Mouse (Mus musculus): ENCODE results near the gene Uhmk1. TPM values are rescaled to one million over a fixed set of nuclear protein-coding genes. Genes with fewer than 3 reads are reported as not detected.

Uhmk1 gene
- polyA plus RNA-seq, 1 experiment: 8.7 TPM

- H3K4me3 ChIP-seq (ENCODE audit: insufficient read depth, poor library complexity, severe bottlenecking): no peak overlapping the region
- peaks cover 14% of the 10 kb centered on the region for H3K36me3 ChIP-seq (ENCODE audit: control insufficient read depth, insufficient read depth)
- H3ac ChIP-seq (ENCODE audit: control insufficient read depth, insufficient read length, low read depth): no peak overlapping the region
- no peaks in the 10 kb centered on the region for H3K27me3 ChIP-seq (ENCODE audit: control insufficient read depth, insufficient read depth, insufficient read length)
- no peak for TF ChIP-seq CTCF (IDR thresholded peaks at IDR 0.05; ENCODE audit: control insufficient read depth, insufficient read depth, insufficient read length)
- no peak for TF ChIP-seq MAX (IDR thresholded peaks at IDR 0.05)
- TF ChIP-seq USF1 (IDR thresholded peaks at IDR 0.05; ENCODE audit: low read depth): no peak
- TF ChIP-seq CEBPB (IDR thresholded peaks at IDR 0.05; ENCODE audit: low read depth): no peak
- no peak for TF ChIP-seq MYOG (IDR thresholded peaks at IDR 0.05; ENCODE audit: control insufficient read depth, extremely low read depth, insufficient read length)
- no peak for TF ChIP-seq FOSL1 (IDR thresholded peaks at IDR 0.05; ENCODE audit: insufficient read depth, low read length, poor library complexity, severe bottlenecking)
- no peaks in the 10 kb centered on the region for H3K79me2 ChIP-seq (ENCODE audit: control insufficient read depth, insufficient read depth)
- H3K79me3 ChIP-seq (ENCODE audit: low read depth): no peaks in the 10 kb centered on the region
Observed at GRCm38 (mm10) chr1:170188601-170189000, 26.6 kb downstream of the Uhmk1 start.

GRCm38 (mm10) chr1:170186531-170186930 lies 28.7 kb downstream of the Uhmk1 start:
- no peaks in the 10 kb centered on the region for H3K79me2 ChIP-seq (ENCODE audit: control insufficient read depth, insufficient read depth)

GRCm38 (mm10) chr1:170185137-170185536 lies 30.1 kb downstream of the Uhmk1 start:
- no peak for TF ChIP-seq CEBPB (IDR thresholded peaks at IDR 0.05; ENCODE audit: low read depth)
- TF ChIP-seq MYOG (IDR thresholded peaks at IDR 0.05; ENCODE audit: control insufficient read depth, extremely low read depth, insufficient read length): no peak
- no peak for TF ChIP-seq MAX (IDR thresholded peaks at IDR 0.05)
- TF ChIP-seq CTCF (IDR thresholded peaks at IDR 0.05; ENCODE audit: control insufficient read depth, insufficient read depth, insufficient read length): no peak
- no peak for TF ChIP-seq MYOD1 (IDR thresholded peaks at IDR 0.05; ENCODE audit: control insufficient read depth, insufficient read length, low read depth)
- TF ChIP-seq FOSL1 (IDR thresholded peaks at IDR 0.05; ENCODE audit: insufficient read depth, low read length, poor library complexity, severe bottlenecking): no peak
- no peak for TF ChIP-seq USF1 (IDR thresholded peaks at IDR 0.05; ENCODE audit: low read depth)
- H3K27me3 ChIP-seq (ENCODE audit: control insufficient read depth, insufficient read depth, insufficient read length): no peaks in the 10 kb centered on the region
- H3K79me2 ChIP-seq (ENCODE audit: control insufficient read depth, insufficient read depth): no peaks in the 10 kb centered on the region
- no peak overlapping the region for H3ac ChIP-seq (ENCODE audit: control insufficient read depth, insufficient read length, low read depth)
- no peaks in the 10 kb centered on the region for H3K36me3 ChIP-seq (ENCODE audit: control insufficient read depth, insufficient read depth)
- H3K4me3 ChIP-seq (ENCODE audit: insufficient read depth, poor library complexity, severe bottlenecking): no peak overlapping the region
- H3K79me3 ChIP-seq (ENCODE audit: low read depth): no peaks in the 10 kb centered on the region

More at GRCm38 (mm10) chr1:170186531-170186930, 28.7 kb downstream of the Uhmk1 start:
- TF ChIP-seq USF1 (IDR thresholded peaks at IDR 0.05; ENCODE audit: low read depth) (no peak), MAX (IDR thresholded peaks at IDR 0.05) (no peak), MYOG (IDR thresholded peaks at IDR 0.05; ENCODE audit: control insufficient read depth, extremely low read depth, insufficient read length) (no peak), MYOD1 (IDR thresholded peaks at IDR 0.05; ENCODE audit: control insufficient read depth, insufficient read length, low read depth) (no peak), CEBPB (IDR thresholded peaks at IDR 0.05; ENCODE audit: low read depth) (no peak), FOSL1 (IDR thresholded peaks at IDR 0.05; ENCODE audit: insufficient read depth, low read length, poor library complexity, severe bottlenecking) (no peak), CTCF (IDR thresholded peaks at IDR 0.05; ENCODE audit: control insufficient read depth, insufficient read depth, insufficient read length) (no peak)
- no peaks in the 10 kb centered on the region for H3K27me3 ChIP-seq (ENCODE audit: control insufficient read depth, insufficient read depth, insufficient read length)
- H3K4me3 ChIP-seq (ENCODE audit: insufficient read depth, poor library complexity, severe bottlenecking): no peak overlapping the region
- H3ac ChIP-seq (ENCODE audit: control insufficient read depth, insufficient read length, low read depth): no peak overlapping the region
- H3K36me3 ChIP-seq (ENCODE audit: control insufficient read depth, insufficient read depth): no peaks in the 10 kb centered on the region
- no peaks in the 10 kb centered on the region for H3K79me3 ChIP-seq (ENCODE audit: low read depth)

GRCm38 (mm10) chr1:170182706-170183105 lies 32.5 kb downstream of the Uhmk1 start:
- Histone ChIP-seq H3K27me3 (ENCODE audit: control insufficient read depth, insufficient read depth, insufficient read length) (no peaks in the 10 kb centered on the region), H3K4me3 (ENCODE audit: insufficient read depth, poor library complexity, severe bottlenecking) (no peak overlapping the region), H3K79me3 (ENCODE audit: low read depth) (no peaks in the 10 kb centered on the region), H3K36me3 (ENCODE audit: control insufficient read depth, insufficient read depth) (no peaks in the 10 kb centered on the region), H3ac (ENCODE audit: control insufficient read depth, insufficient read length, low read depth) (no peak overlapping the region), H3K79me2 (ENCODE audit: control insufficient read depth, insufficient read depth) (no peaks in the 10 kb centered on the region)
- TF ChIP-seq MYOD1 (IDR thresholded peaks at IDR 0.05; ENCODE audit: control insufficient read depth, insufficient read length, low read depth) (no peak), USF1 (IDR thresholded peaks at IDR 0.05; ENCODE audit: low read depth) (no peak), MAX (IDR thresholded peaks at IDR 0.05) (no peak), CEBPB (IDR thresholded peaks at IDR 0.05; ENCODE audit: low read depth) (no peak), CTCF (IDR thresholded peaks at IDR 0.05; ENCODE audit: control insufficient read depth, insufficient read depth, insufficient read length) (no peak), MYOG (IDR thresholded peaks at IDR 0.05; ENCODE audit: control insufficient read depth, extremely low read depth, insufficient read length) (no peak), FOSL1 (IDR thresholded peaks at IDR 0.05; ENCODE audit: insufficient read depth, low read length, poor library complexity, severe bottlenecking) (no peak)

- Histone ChIP-seq H3ac (ENCODE audit: control insufficient read depth, insufficient read length, low read depth) (no peak overlapping the region), H3K4me3 (ENCODE audit: insufficient read depth, poor library complexity, severe bottlenecking) (no peak overlapping the region), H3K36me3 (ENCODE audit: control insufficient read depth, insufficient read depth) (no peaks in the 10 kb centered on the region), H3K27me3 (ENCODE audit: control insufficient read depth, insufficient read depth, insufficient read length) (no peaks in the 10 kb centered on the region), H3K79me2 (ENCODE audit: control insufficient read depth, insufficient read depth) (peaks cover 26% of the 10 kb centered on the region), H3K79me3 (ENCODE audit: low read depth) (peaks cover 11% of the 10 kb centered on the region)
- TF ChIP-seq CTCF (IDR thresholded peaks at IDR 0.05; ENCODE audit: control insufficient read depth, insufficient read depth, insufficient read length) (no peak), FOSL1 (IDR thresholded peaks at IDR 0.05; ENCODE audit: insufficient read depth, low read length, poor library complexity, severe bottlenecking) (no peak)
Observed at GRCm38 (mm10) chr1:170176661-170177239, 38.4 kb downstream of the Uhmk1 start.

- Histone ChIP-seq H3K36me3 (ENCODE audit: control insufficient read depth, insufficient read depth) (no peaks in the 10 kb centered on the region), H3ac (ENCODE audit: control insufficient read depth, insufficient read length, low read depth) (no peak overlapping the region), H3K79me2 (ENCODE audit: control insufficient read depth, insufficient read depth) (peaks cover 35% of the 10 kb centered on the region), H3K4me3 (ENCODE audit: insufficient read depth, poor library complexity, severe bottlenecking) (no peak overlapping the region), H3K79me3 (ENCODE audit: low read depth) (peaks cover 18% of the 10 kb centered on the region), H3K27me3 (ENCODE audit: control insufficient read depth, insufficient read depth, insufficient read length) (no peaks in the 10 kb centered on the region)
- TF ChIP-seq FOSL1 (IDR thresholded peaks at IDR 0.05; ENCODE audit: insufficient read depth, low read length, poor library complexity, severe bottlenecking): no peak
- no peak for TF ChIP-seq USF1 (IDR thresholded peaks at IDR 0.05; ENCODE audit: low read depth)
- TF ChIP-seq MYOG (IDR thresholded peaks at IDR 0.05; ENCODE audit: control insufficient read depth, extremely low read depth, insufficient read length): no peak
- TF ChIP-seq CTCF (IDR thresholded peaks at IDR 0.05; ENCODE audit: control insufficient read depth, insufficient read depth, insufficient read length): no peak
- TF ChIP-seq MYOD1 (IDR thresholded peaks at IDR 0.05; ENCODE audit: control insufficient read depth, insufficient read length, low read depth): no peak
- TF ChIP-seq MAX (IDR thresholded peaks at IDR 0.05): no peak
- TF ChIP-seq CEBPB (IDR thresholded peaks at IDR 0.05; ENCODE audit: low read depth): no peak
Observed at GRCm38 (mm10) chr1:170175848-170176247, 39.3 kb downstream of the Uhmk1 start.

All from C2C12 (cell line).